In genomic region chr1:36943653-36944052, GRCm38 (mm10) we compare ENCODE assay signal across 8 mouse cellular contexts. TPM values are rescaled to one million over a fixed set of nuclear protein-coding genes. Genes with fewer than 3 reads are reported as not detected.
DNase-seq lines count a peak whose midpoint lies in the region; ATAC-seq and TF ChIP-seq lines count a peak whose summit lies in the region.

Tmem131 (minus strand) TSS chr1:36943666.

- H3K27ac ChIP-seq in lung, embryonic 15.5 days, result no peak within 1 kb of the TSS
- H3K27ac ChIP-seq in limb, embryonic 12.5 days, result no peak within 1 kb of the TSS

- no peak within 1 kb of the TSS for H3K4me2 ChIP-seq in lung, embryonic 15.5 days
- H3K4me2 ChIP-seq in limb, embryonic 12.5 days, result no peak within 1 kb of the TSS

- WGBS in lung, embryonic 15.5 days, result 46% methylated on average over 5 of the region's 5 CpGs
- 70% methylated on average over 5 of the region's 5 CpGs for WGBS in limb, embryonic 12.5 days

- H3K4me3 ChIP-seq in lung, embryonic 15.5 days, result no peak within 1 kb of the TSS
- H3K4me3 ChIP-seq in limb, embryonic 12.5 days (replicated peaks), result no peak within 1 kb of the TSS

- no peak for ATAC-seq in lung, embryonic 15.5 days (ENCODE audit: borderline replicate concordance, extremely low read depth, low FRiP score, low TSS enrichment)
- ATAC-seq in limb, embryonic 12.5 days (ENCODE audit: insufficient number of reproducible peaks, insufficient read depth, low FRiP score, low TSS enrichment, low read depth), result no peak
- no peak for ATAC-seq in neutrophil, adult 5-6 weeks (ENCODE audit: extremely low read depth, insufficient number of reproducible peaks, low FRiP score, poor library complexity, severe bottlenecking)
- no peak for ATAC-seq in frontal cortex, adult (ENCODE audit: low TSS enrichment)

- no peak within 1 kb of the TSS for H3K9ac ChIP-seq in lung, embryonic 15.5 days
- H3K9ac ChIP-seq in limb, embryonic 12.5 days (replicated peaks), result no peak within 1 kb of the TSS

- H3K27me3 ChIP-seq in lung, embryonic 15.5 days, result no peaks in the 10 kb centered on the region
- no peaks in the 10 kb centered on the region for H3K27me3 ChIP-seq in limb, embryonic 12.5 days

- 0 out of 2 replicates have a peak, but pooled peaks cover 3% of the 10 kb centered on the region for H3K4me1 ChIP-seq in lung, embryonic 15.5 days
- peaks cover 3% of the 10 kb centered on the region; the same call in 1 of the 2 replicates for H3K4me1 ChIP-seq in limb, embryonic 12.5 days (replicated peaks)

- no peaks in the 10 kb centered on the region for H3K36me3 ChIP-seq in lung, embryonic 15.5 days
- no peaks in the 10 kb centered on the region for H3K36me3 ChIP-seq in limb, embryonic 12.5 days

- no peak for TF ChIP-seq CTCF in brain, embryonic 14.5 days (IDR thresholded peaks at IDR 0.05; ENCODE audit: borderline replicate concordance, extremely low read depth, insufficient read depth, insufficient read length)

- no peak for DNase-seq in lung, postnatal 10 days
- no peak for DNase-seq in brain, embryonic 14.5 days (ENCODE audit: low read depth)
- DNase-seq in heart, adult 8-10 months (ENCODE audit: low spot score), result no peak
- no peak for DNase-seq in right cerebral cortex, postnatal 14 days

- H3K9me3 ChIP-seq in lung, embryonic 15.5 days, result no peaks in the 10 kb centered on the region
- no peaks in the 10 kb centered on the region for H3K9me3 ChIP-seq in limb, embryonic 12.5 days

- no peak for TF ChIP-seq POLR2A in brain, embryonic 14.5 days (IDR thresholded peaks at IDR 0.05; ENCODE audit: borderline replicate concordance, extremely low read depth, insufficient read depth, insufficient read length, poor library complexity, severe bottlenecking)

RNA-seq across cellular contexts. Expression of gene Tmem131, which starts in this region (rescaled TPM):
- 9.9 and 11.4 TPM in 2 replicates for polyA plus RNA-seq in lung, embryonic 15.5 days (2015; fragmentation: Nextera tagmentation; extraction: Ambion mirVana)
- 28.5 and 48.1 TPM in 2 replicates for polyA plus RNA-seq in brain, embryonic 14.5 days (2012; rRNA removed)
- 10 to 100 TPM; 23.0 to 31.0 (median 28.3) TPM for total RNA-seq in heart, adult 8-10 months (2022)
- 15.6 and 17.4 TPM in 2 replicates for polyA plus RNA-seq in limb, embryonic 12.5 days (2016; fragmentation: Nextera tagmentation; extraction: Ambion mirVana)
- total RNA-seq in neutrophil, adult 5-6 weeks (2017), result 36.6 and 43.4 TPM in 2 replicates
